Mouse (Mus musculus) heart, embryonic 11.5 days (tissue): ENCODE results near the gene Phf24. TPM values are rescaled to one million over a fixed set of nuclear protein-coding genes. Genes with fewer than 3 reads are reported as not detected.

Experiments
- ATAC-seq: fragments of 200-750 bp; cut with Nextera tagmentation; replicated peaks from 2 replicates; pipeline ENCODE4 v1.8.0; 2017; ENCODE audit warnings: moderate library complexity; ENCODE audit not compliant: insufficient number of reproducible peaks, low FRiP score, low TSS enrichment
- H3K27ac ChIP-seq: fragments of 300-500 bp; sonication (generic); 2 replicates; pipeline ENCODE4 v1.5.1; 2014; ENCODE audit warnings: mild to moderate bottlenecking, low read depth, low read length
- H3K27me3 ChIP-seq: fragments of 300-500 bp; sonication (generic); 2 replicates; pipeline ENCODE4 v1.6.1; 2014; ENCODE audit warnings: mild to moderate bottlenecking, low read length, mixed read lengths; ENCODE audit not compliant: control insufficient read depth, insufficient read depth
- H3K36me3 ChIP-seq: fragments of 300-500 bp; sonication (generic); 2 replicates; pipeline ENCODE4 v1.6.1; 2014; ENCODE audit warnings: mild to moderate bottlenecking, low read length, moderate library complexity, mixed read lengths; ENCODE audit not compliant: control insufficient read depth, insufficient read depth
- H3K4me1 ChIP-seq: fragments of 300-500 bp; sonication (generic); 2 replicates; pipeline ENCODE4 v1.6.1; 2014; ENCODE audit warnings: low read length; ENCODE audit not compliant: control insufficient read depth, insufficient read depth
- H3K4me2 ChIP-seq: fragments of 300-500 bp; sonication (generic); 2 replicates; pipeline ENCODE4 v1.6.1; 2014; ENCODE audit warnings: mild to moderate bottlenecking, moderate library complexity
- H3K4me3 ChIP-seq: fragments of 300-500 bp; sonication (generic); 2 replicates; pipeline ENCODE4 v1.5.1; 2014; ENCODE audit warnings: low read depth, low read length
- H3K9ac ChIP-seq: fragments of 300-500 bp; sonication (generic); 2 replicates; pipeline ENCODE4 v1.6.1; 2014; ENCODE audit warnings: mild to moderate bottlenecking, low read depth, low read length, moderate library complexity
- H3K9me3 ChIP-seq: fragments of 300-500 bp; sonication (generic); replicated peaks from 2 replicates; pipeline ENCODE4 v1.6.1; 2016; ENCODE audit warnings: low read length; ENCODE audit not compliant: control insufficient read depth
- WGBS: fragments of 180-500 bp; shearing (Covaris S2); extraction: QIAGEN DNeasy Blood & Tissue Kit; methylation state at CpG from one replicate; pipeline ENCODE4 v1.1.7; 2014; ENCODE audit not compliant: insufficient replicate concordance; 5-methylcytosine and 5-hydroxymethylcytosine counted together
- polyA plus RNA-seq: library from polyadenylated mRNA; unstranded; fragments of >200 nt; fragmentation: Nextera tagmentation; extraction: Ambion mirVana; gene quantifications from 2 replicates; pipeline ENCODE4 v1.2.1, GENCODE M21; 2014

Phf24 gene
- polyA plus RNA-seq, 1 experiment from 2014 or later = 2.4 TPM

DNA sequence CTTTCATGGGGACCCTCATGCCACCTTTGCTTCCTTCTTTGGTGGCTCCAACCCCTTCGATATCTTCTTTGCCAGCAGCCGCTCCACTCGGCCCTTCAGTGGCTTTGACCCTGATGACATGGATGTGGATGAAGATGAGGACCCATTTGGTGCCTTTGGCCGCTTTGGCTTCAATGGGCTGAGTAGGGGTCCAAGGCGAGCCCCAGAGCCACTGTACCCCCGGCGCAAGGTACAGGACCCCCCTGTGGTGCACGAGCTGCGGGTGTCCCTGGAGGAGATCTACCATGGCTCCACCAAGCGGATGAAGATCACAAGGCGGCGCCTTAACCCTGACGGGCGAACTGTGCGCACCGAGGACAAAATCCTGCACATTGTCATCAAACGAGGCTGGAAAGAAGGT lies 40.1 kb downstream of the Phf24 start:
- Histone ChIP-seq H3K4me1 (peaks cover 48% of the 10 kb centered on the region), H3K36me3 (peaks cover 7% of the 10 kb centered on the region; the same call in 1 of the 2 replicates), H3K4me2 (no peak overlapping the region), H3K9ac (no peak overlapping the region), H3K27me3 (no peaks in the 10 kb centered on the region), H3K27ac (no peak overlapping the region), H3K4me3 (no peak overlapping the region), H3K9me3 (no peaks in the 10 kb centered on the region)
- no peak for ATAC-seq
- WGBS = 92% methylated on average over 17 of the region's 17 CpGs

DNA sequence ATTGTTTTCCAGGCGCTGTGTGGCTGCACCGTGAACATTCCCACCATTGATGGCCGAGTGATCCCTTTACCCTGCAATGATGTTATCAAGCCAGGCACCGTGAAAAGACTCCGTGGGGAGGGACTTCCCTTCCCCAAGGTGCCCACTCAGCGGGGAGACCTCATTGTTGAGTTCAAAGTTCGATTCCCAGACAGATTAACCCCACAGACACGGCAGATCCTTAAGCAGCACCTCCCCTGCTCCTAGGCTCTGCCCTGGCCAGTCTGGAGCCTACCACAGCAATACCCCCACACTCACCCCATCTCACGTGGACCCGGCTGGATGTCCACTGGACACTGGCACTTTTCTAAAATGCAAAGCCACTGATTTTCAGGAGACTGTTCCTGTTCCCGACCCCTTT lies 40.8 kb downstream of the Phf24 start:
- Histone ChIP-seq H3K4me1 (peaks cover 41% of the 10 kb centered on the region), H3K36me3 (peaks cover 7% of the 10 kb centered on the region; the same call in 1 of the 2 replicates), H3K4me3 (no peak overlapping the region), H3K4me2 (no peak overlapping the region), H3K27ac (no peak overlapping the region), H3K27me3 (no peaks in the 10 kb centered on the region), H3K9ac (no peak overlapping the region), H3K9me3 (no peaks in the 10 kb centered on the region)
- ATAC-seq = no peak
- 83% methylated on average over 11 of the region's 11 CpGs for WGBS

DNA sequence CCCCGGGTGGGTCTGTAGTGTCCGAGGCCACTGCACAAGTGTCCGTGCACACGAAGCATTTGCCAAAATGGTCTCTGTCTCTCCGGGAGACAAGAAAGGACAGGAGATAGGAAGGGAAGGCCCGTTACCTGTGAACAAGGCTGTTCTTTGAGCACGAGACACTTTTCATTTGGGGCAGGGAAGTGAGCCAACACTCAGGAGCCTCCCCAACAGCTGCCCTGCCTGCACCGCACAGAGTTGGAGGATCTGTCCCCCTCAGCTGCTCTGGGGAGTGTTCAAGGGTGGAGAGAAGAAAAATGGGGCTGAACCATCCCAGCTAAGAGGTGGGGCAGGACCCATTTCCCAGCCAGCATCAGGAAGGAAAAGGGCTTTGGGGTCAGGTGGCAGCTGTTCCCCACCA lies 41.5 kb downstream of the Phf24 start:
- H3K27ac ChIP-seq = peak overlapping the region; percentile 78; the same call in 1 of the 2 replicates

DNA sequence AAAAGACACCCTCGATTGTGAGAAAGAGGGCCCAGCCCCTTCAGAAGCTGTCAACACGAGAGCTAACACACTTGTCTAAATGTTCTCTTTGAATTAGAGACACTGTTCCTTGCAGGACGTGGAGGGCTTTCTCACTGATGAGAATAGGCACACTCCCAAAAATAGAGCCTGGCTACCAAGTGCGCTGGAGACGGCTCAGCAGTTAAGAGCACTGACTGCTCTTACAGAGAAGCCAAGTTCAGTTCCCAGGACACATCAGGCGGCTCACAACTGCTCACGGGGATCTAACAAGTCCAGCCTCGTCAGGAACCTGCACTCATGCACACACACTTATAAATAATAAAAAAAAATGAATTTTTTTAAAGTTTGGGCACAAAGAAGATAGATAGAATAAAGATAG lies 42.5 kb downstream of the Phf24 start:
- ATAC-seq = peak; percentile 50; the same call in 1 of the 2 replicates
- peaks cover 7% of the 10 kb centered on the region; the same call in 1 of the 2 replicates for H3K36me3 ChIP-seq
- no peak overlapping the region for H3K9ac ChIP-seq
- WGBS = 35% methylated on average over 8 of the region's 8 CpGs
- peak overlapping the region; percentile 78 for H3K27ac ChIP-seq
- H3K4me3 ChIP-seq = no peak overlapping the region
- no peaks in the 10 kb centered on the region for H3K27me3 ChIP-seq
- no peaks in the 10 kb centered on the region for H3K9me3 ChIP-seq
- peaks cover 26% of the 10 kb centered on the region for H3K4me1 ChIP-seq
- H3K4me2 ChIP-seq = no peak overlapping the region

More for the DNA sequence above, 41.5 kb downstream of the Phf24 start:
- H3K4me1 ChIP-seq = peaks cover 35% of the 10 kb centered on the region
- H3K27me3 ChIP-seq = no peaks in the 10 kb centered on the region
- H3K36me3 ChIP-seq = peaks cover 7% of the 10 kb centered on the region; the same call in 1 of the 2 replicates
- 80% methylated on average over 8 of the region's 8 CpGs for WGBS
- 0 out of 2 replicates have a peak overlapping the region, but pooled peaks have one; percentile 43 for H3K9ac ChIP-seq
- no peaks in the 10 kb centered on the region for H3K9me3 ChIP-seq
- no peak overlapping the region for H3K4me2 ChIP-seq
- ATAC-seq = no peak
- no peak overlapping the region for H3K4me3 ChIP-seq

DNA sequence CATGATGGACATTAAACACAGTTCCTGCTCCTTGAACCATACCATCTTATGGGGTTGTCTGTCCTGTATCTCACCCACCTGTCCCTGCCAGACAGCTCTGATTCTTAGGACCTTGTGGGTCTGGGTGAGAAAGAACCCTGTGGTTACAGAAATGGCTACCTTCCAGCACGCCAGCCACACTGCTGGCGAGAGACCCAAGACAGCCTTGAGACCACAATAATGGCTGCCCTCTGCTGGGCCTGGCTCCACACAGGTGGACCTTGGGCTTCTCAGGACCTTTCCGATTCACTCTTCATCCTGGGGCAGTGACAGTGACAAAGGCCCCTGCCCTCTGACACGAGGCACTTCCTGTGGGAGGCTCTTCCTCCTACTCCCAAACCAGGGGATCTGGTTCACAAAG lies 42.9 kb downstream of the Phf24 start:
- Histone ChIP-seq H3K4me3 (no peak overlapping the region), H3K36me3 (peaks cover 7% of the 10 kb centered on the region; the same call in 1 of the 2 replicates), H3K27me3 (no peaks in the 10 kb centered on the region), H3K9me3 (no peaks in the 10 kb centered on the region), H3K4me2 (no peak overlapping the region), H3K9ac (0 out of 2 replicates have a peak overlapping the region, but pooled peaks have one; percentile 12), H3K4me1 (peaks cover 24% of the 10 kb centered on the region), H3K27ac (peak overlapping the region; percentile 78)
- WGBS = 64% methylated on average over 4 of the region's 4 CpGs
- no peak for ATAC-seq

DNA sequence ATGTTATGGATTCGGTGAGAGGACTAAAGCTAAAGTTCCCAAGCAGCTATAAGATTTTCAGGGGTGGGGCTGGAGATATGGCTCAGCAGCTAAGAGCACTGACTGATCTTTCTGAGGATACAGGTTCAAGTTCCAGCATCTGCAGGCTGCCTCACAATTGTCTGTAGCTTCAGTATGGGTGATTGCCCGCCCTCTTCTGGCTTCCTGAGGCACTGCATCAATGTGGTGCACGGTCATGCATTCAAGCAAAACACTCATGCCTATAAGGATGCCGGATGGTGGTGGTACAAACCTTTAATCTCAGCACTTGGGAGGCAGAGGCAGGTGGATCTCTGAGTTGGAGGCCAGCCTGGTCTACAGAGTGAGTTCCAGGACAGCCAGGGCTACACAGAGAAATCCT lies 45.1 kb downstream of the Phf24 start:
- H3K4me2 ChIP-seq = no peak overlapping the region
- H3K36me3 ChIP-seq = peaks cover 7% of the 10 kb centered on the region; the same call in 1 of the 2 replicates
- no peak for ATAC-seq
- no peak overlapping the region for H3K27ac ChIP-seq
- H3K9me3 ChIP-seq = no peaks in the 10 kb centered on the region
- WGBS = 30% methylated on average over 4 of the region's 4 CpGs
- H3K9ac ChIP-seq = no peak overlapping the region
- no peak overlapping the region for H3K4me3 ChIP-seq
- H3K4me1 ChIP-seq = peaks cover 22% of the 10 kb centered on the region
- no peaks in the 10 kb centered on the region for H3K27me3 ChIP-seq

DNA sequence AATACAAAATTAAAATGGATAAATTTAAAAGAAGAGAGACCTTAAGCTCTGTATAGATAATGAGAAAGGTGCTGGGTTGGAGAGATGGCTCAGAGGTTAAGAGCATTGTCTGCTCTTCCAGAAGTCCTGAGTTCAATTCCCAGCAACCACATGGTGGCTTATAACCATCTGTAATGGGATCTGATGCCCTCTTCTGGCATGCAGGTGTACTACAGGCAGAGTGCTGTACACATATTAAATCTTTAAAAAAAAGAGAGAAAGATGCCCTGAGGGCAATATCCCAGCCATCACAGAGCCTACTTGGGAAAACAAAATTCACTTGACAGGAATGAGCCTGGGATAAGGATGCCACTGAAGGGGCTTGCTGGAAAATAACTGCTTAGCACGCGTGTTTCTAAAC lies 47.0 kb downstream of the Phf24 start:
- Histone ChIP-seq H3K9ac (no peak overlapping the region), H3K4me1 (peaks cover 15% of the 10 kb centered on the region), H3K4me3 (no peak overlapping the region), H3K36me3 (no peaks in the 10 kb centered on the region), H3K9me3 (no peaks in the 10 kb centered on the region), H3K27me3 (no peaks in the 10 kb centered on the region), H3K4me2 (no peak overlapping the region), H3K27ac (no peak overlapping the region)
- no peak for ATAC-seq
- 78% methylated on average over 2 of the region's 2 CpGs for WGBS

DNA sequence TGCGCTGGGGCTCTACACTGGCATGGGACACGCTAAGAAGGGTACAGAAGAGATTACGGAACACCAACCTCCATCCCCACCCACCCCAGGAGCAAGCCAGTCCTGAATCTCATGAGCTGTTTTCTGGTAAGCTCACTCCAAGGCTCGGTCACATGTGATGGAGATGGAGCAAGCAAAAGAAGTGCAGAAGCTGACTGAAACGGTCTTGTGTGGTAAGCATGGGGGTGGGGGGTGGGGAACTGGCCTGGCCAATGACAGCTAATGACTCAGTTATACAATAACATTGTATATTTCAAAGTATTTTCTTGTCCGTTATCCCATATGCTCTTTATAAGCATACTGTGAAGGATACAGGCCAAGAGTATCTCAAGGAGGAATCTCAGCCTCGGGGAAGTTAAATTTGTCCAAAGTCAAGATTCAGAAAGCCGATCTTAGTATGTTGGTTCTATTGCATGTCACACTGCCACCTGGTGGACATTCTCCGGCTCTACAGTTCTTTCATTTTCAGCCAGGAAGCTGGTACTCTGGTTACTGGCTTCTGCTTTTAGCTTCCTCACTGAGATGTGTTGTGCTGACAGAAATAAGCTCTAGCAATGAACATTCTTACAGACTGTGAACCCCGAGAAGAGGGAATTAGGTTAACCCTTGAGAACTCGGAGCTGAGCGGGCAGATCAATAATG lies 48.7 kb downstream of the Phf24 start:
- no peak overlapping the region for H3K4me3 ChIP-seq
- H3K9ac ChIP-seq = no peak overlapping the region
- H3K9me3 ChIP-seq = no peaks in the 10 kb centered on the region
- peaks cover 5% of the 10 kb centered on the region for H3K4me1 ChIP-seq
- ATAC-seq = no peak
- H3K27ac ChIP-seq = no peak overlapping the region
- no peaks in the 10 kb centered on the region for H3K27me3 ChIP-seq
- 13% methylated on average over 12 of the region's 12 CpGs for WGBS
- H3K36me3 ChIP-seq = no peaks in the 10 kb centered on the region
- peak overlapping the region; percentile 36 for H3K4me2 ChIP-seq

DNA sequence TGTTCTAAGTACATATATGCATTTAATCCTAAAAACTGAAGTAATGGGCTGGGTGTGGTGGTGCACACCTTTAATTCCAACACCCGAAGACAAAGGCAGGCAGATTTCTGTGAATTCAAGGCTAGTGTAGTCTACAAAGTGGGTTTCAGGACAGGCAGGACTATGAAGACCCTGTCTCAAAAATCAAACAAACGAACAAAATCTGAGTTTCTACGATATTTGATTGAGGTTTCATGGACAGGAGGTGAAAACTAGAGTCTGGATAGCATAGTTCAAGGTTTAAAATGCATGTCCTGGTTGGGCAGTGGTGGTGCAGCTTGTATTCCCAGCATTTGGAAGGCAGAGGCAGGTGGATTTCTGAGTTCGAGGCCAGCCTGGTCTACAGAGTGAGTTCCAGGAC lies 52.8 kb downstream of the Phf24 start, which contains the start of gene 1700022I11Rik:
1700022I11Rik (plus strand) TSS at position 301 of the 400 bp plus-strand sequence.
- Histone ChIP-seq H3K4me1 (peaks cover 10% of the 10 kb centered on the region), H3K4me2 (no peak within 1 kb of the TSS), H3K27ac (no peak within 1 kb of the TSS), H3K9ac (no peak within 1 kb of the TSS), H3K9me3 (no peaks in the 10 kb centered on the region), H3K36me3 (no peaks in the 10 kb centered on the region), H3K27me3 (no peaks in the 10 kb centered on the region), H3K4me3 (no peak within 1 kb of the TSS)
- WGBS = 78% methylated on average over 4 of the region's 4 CpGs
- ATAC-seq = no peak
